Mouse (Mus musculus): ENCODE results near the gene Tas2r121.
"Not testable (repeated sequence)": the region's sequence is repeated elsewhere in the genome, so short reads cannot be mapped to it uniquely, and the experiment has no call there.

Tas2r121 gene

GRCm38 (mm10) chr6:132700907-132701306, at the start of gene Tas2r121:
Tas2r121 (minus strand) TSS chr6:132701007.
- DNase-seq (ENCODE audit: low spot score in 2 of 2) = no peak

GRCm38 (mm10) chr6:132750206-132750605, 49.4 kb upstream of the Tas2r121 start:
- DNase-seq (ENCODE audit: low spot score in 2 of 2) = no peak

GRCm38 (mm10) chr6:132737935-132738334, 37.1 kb upstream of the Tas2r121 start, which contains the start of gene Tas2r115:
Tas2r115 (minus strand) TSS chr6:132738035.
- no peak for DNase-seq (ENCODE audit: low spot score in 2 of 2)

GRCm38 (mm10) chr6:132711828-132712227, 11.0 kb upstream of the Tas2r121 start, which contains the start of gene Tas2r122:
Tas2r122 (minus strand) TSS chr6:132711928.
- DNase-seq (ENCODE audit: low spot score in 2 of 2) = no peak

- not testable (repeated sequence) for DNase-seq (ENCODE audit: low spot score in 2 of 2)
These were observed 9.2 kb downstream of the Tas2r121 start for GRCm38 (mm10) chr6:132691596-132691995.

- DNase-seq (ENCODE audit: low spot score in 2 of 2) = no peak
These were observed 44.2 kb downstream of the Tas2r121 start, which contains the start of gene Tas2r120 for GRCm38 (mm10) chr6:132656653-132657052. Tas2r120 (plus strand) TSS chr6:132656953.

- no peak for DNase-seq (ENCODE audit: low spot score in 2 of 2)
These were observed 49.4 kb downstream of the Tas2r121 start, which contains the start of gene A630073D07Rik for GRCm38 (mm10) chr6:132651426-132651825. A630073D07Rik (minus strand) TSS chr6:132651526.

Data from cerebellum, postnatal 4 days (tissue).